Mouse (Mus musculus): ENCODE data around the gene Spc24. TPM values are rescaled to one million over a fixed set of nuclear protein-coding genes. Genes with fewer than 3 reads are reported as not detected.
"Not testable (repeated sequence)": the region's sequence is repeated elsewhere in the genome, so short reads cannot be mapped to it uniquely, and the experiment has no call there.

The Spc24 gene
- 1 to 10 TPM in 2 of 4 experiments, under 1 TPM in 2; 0.45 to 4.3 (median 2.1) TPM for total RNA-seq (2022)

DNA sequence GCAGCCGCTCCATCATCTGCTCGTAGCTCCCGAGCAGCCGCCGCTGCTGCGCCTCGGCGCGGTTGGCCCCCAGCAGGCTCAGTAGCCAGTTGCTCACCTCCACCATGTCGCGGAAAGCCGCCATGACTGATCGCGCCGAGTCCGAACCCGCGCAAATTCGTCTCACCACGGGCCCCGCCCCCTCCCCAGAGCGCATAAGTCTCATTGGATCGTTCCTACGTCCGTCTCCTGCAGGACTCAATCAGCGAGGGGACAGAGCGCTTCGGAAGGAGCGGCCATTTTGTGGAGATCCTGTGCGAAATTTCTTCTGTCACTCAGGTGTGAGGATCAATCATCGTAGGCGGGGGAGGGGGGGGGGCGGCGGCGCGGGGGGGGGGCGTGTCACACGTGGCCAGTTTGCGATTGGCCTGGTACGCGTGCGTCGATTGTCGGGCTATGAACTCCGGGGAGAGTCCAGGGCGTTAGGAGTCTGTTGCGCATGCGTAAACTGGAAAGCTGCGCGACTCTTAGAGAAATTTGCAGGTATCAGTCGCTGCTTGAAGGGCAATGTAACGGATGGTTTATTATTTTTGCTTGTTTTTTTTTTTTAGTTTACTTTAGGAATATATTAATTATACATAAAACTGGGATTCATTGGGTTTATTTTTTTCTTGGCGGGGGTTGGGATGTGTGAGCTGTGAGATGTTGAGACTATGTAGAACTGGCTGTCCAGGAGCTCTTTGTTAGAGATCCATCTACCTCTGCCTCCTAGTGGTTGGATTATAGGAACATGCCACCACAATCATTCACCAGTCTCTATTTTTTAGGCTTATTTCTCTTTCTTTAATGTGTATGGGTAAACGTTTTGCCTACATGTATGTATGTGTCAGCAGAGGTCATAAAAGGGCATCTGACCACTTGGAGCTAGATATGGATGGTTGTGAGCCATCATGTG is at the start of gene Spc24:
Spc24 (minus strand) TSS at position 149 of the 934 bp plus-strand sequence.
- peak; percentile 93 to 96 for DNase-seq (ENCODE audit: low spot score in 2 of 2)

DNA sequence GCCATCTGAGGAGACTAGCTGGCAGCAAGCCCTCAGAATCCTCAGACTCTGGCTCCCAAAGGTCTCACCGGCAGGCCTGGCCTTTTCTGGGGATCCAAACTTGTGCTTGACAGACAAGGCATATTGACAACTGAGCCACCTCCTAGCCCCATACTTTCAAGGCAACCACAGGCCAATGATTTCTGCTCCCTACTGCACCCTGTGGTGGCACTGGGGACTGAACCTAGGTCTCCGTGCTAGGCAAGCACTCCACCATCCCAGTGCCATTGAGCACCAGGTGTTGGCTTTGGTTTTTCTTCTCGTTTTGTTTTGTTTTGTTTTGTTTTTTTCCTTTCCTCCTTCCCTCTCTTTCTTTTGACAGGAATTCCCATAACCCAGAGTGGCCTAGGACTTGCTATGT is 48.5 kb upstream of the Spc24 start:
- DNase-seq (ENCODE audit: low spot score in 2 of 2) = no peak

DNA sequence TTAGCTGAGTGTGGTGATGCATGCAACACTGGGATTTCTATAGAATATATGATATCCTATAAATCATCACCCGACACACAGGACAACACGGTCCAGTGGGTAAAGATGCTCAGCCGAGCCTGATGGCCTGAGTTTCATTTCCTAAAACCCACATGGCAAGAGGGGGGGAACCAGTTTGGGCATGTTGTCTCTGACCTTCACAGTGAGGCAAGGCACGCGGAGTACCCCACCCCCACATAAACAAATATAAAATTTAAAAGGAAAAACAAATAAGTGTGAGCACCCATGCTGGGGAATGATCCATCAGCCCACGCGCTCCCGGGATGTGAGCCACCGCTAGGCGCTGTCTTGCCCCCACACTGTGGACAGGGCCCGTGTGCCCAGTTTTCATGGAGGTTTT is 46.9 kb upstream of the Spc24 start:
- DNase-seq (ENCODE audit: low spot score in 2 of 2) = no peak

DNA sequence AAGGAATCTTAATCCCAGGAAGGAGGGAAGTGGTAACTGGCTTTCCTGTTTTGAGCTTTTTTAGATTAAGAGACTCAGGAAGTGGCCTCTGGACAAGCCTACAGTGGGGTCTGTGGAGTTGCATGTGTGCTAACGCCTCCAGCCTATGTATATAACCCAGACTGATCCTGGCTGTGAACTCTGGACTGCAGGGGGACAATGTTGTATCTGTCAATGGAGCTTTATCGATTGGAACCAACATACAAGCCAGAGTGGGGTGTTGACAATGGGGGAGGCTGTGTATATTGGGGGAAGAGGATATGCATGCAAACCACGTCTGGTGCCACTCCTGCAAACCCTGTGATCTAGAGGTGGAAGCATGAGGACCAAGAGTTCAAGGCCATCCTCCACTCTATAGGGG is 46.3 kb upstream of the Spc24 start:
- no peak for DNase-seq (ENCODE audit: low spot score in 2 of 2)

DNA sequence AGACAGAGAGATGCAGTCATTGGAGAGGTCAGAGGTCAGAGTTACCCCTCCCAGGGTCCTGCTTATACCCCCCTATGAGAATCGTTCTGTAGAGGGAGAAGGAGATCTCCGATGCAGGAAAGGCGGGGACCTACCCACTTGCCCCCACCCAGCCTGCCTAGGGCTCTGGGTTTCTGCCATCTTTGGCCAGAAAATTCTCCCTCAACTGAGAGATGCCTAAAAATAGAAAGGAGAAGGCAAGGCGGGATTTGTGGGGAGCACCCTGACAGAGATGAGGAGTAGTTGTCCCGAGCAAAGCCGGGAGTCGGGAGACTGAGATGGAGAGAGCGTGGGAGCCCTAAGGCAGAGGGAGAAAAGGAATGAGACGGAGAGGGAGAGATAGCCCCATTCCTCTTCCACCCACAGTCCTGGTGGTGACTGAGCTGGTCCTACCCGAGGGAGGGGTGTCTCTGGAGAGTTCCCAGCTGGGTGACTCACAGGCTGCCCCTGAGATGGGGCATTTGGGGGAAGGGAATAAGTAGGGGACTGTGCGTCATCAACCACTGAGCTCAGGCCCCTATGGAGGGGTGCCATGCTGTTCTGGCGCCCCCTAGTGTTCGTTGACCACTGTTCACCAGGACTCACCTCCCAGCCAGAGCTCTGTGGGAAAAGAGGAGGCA is 44.0 kb upstream of the Spc24 start:
- peak; percentile 71 to 81 for DNase-seq (ENCODE audit: low spot score in 2 of 2)

DNA sequence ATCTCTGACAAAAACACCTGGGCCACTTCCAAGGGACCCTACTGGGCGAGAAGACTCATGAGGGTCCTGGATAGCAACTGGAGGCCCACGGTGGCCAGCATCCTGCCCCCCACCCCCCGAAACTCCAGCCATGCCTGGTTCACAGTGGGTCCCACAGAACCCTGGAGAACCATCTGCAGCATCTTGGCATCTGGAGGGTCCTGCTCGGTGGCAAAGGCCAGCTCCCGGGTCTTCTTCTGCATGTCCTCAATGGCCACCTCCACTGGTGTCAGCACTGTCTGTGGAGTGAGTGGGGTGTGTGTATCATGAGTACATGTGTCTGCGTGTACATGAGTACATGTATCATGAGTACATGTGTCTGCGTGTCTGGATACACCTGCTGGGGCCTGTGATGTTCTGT is 41.5 kb upstream of the Spc24 start:
- no peak for DNase-seq (ENCODE audit: low spot score in 2 of 2)

DNA sequence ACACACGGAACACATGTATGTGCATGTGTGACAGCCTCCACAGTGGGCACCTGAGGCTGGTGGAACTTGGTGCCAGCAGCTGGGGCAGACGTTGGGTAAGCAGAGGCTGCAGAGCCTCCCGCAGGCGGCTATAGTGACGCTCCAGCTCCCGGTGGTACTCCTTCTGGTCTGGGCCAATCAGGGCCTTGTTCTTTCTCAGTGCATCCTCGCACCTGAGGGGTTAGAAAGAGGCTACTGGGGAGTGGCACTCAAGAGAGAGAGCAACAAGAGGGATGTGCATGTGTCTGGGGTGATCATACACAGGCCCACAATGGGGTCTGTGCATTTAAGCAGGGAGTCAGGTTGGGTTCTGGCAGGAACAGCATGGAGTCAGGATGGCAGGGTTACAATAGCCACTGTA is 41.0 kb upstream of the Spc24 start:
- no peak for DNase-seq (ENCODE audit: low spot score in 2 of 2)

DNA sequence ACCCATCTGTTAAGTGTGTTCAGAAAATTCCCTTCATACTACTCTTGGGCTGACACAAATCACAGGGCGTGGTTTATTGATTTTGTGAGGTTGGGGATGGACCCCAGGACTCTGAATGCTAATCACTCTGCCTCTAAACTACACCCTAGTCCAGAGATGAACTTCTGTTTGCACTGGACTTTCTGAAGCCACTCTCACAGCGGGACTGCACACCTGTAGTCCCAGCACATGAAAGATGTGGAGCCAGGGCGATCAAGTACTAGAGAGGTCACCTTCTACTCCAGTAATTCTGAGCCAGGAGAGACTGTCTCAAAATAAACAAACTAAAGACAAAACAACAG is 38.9 kb upstream of the Spc24 start:
- no peak for DNase-seq (ENCODE audit: low spot score in 2 of 2)

DNA sequence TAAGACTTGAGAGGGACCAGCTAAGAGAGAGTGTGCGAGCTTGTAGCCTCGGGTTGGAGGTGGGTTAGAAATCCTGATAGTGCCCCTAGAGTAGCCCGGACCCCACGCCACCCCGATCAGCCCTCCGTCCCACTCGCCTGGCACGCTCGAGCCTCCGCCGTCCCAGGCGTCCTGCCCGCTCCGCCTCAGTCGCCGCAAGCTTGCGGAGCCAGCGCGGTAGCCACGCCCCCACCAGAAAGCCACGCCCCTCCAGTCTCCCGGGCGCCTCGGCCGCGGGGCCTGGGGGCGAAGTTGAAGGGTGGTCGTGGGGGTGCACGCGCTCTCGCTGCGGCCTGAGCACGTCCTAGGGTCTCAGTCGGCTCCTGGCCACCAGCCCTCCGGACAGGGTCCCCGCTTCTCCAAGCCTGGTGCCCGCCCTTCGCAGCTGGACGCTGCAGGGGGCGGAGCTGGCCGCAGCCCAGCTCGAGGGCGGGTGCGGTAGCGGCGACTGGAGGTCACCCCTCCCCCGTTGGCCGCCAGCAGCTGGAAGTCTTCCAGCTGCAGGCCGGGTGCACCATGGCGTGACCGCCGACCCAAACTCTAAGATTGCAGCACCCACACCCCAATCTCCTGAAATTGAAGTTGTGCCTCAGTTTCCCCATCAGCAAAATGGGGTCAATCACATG is 38.4 kb upstream of the Spc24 start, which contains the start of gene Kank2:
Kank2 (minus strand) TSS at position 400 of the 665 bp plus-strand sequence.
- DNase-seq (ENCODE audit: low spot score in 2 of 2) = peak in 1 of 2 experiments; percentile 64

DNA sequence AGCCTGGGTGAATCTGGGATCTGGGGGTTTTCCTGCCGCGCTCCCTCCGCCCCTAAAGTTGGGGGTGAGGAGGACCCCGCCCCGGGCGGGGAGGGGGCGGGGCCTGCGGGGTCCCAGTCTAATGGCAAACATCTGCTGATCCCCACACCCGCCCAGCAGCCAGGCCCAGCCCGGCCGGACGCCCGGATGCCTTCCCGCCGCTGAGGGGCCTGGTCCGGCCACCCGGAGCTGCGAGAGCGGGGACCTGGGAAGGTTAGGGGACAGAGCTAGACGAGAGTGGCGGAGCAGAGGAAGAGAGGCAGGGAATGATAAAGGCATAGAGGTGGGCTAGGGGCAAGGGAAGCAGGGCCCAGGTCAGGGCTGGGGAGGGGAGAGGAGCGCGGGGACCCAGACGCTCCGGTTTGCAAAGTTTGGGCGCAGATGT is 37.8 kb upstream of the Spc24 start:
- DNase-seq (ENCODE audit: low spot score in 2 of 2) = no peak

DNA sequence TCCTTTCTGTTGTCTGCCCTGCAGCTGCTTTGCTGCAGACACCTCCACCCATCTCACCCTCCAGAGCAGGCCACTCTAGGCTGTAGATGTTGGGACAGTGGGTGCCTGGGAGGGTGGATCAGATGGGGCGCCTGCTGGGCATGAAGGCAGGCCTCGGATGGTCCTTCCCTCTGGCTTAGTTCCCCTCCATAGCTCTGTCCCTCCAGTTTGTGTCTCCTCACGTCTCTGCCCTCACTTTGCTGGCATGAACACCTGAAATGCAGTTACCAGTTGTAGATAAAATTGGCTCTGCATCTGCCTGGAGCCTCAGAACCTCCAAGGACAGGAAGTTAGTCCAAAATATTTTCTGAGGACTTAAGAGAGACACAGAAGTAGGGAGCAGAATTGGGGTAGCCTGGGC is 36.8 kb upstream of the Spc24 start:
- no peak for DNase-seq (ENCODE audit: low spot score in 2 of 2)

DNA sequence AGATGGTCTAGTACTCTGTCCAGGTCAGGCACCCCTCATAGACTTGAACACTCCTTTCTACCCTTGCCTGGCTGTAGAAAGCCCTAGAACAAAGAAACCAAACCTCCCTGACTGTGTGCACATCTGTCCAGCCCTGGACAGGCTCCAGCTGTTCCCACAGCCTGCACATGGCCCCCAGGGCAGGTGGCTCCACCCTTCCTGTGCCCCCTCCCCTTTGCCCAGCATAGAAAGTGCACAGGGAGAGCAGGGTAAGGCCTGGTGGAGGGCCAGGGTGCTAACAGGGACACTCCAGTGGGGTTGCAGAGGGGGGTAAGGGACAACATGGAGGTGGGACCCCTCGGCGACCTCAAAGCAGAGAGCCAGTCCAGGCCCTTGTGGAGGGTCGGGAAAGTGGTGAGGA is 36.2 kb upstream of the Spc24 start:
- no peak for DNase-seq (ENCODE audit: low spot score in 2 of 2)

DNA sequence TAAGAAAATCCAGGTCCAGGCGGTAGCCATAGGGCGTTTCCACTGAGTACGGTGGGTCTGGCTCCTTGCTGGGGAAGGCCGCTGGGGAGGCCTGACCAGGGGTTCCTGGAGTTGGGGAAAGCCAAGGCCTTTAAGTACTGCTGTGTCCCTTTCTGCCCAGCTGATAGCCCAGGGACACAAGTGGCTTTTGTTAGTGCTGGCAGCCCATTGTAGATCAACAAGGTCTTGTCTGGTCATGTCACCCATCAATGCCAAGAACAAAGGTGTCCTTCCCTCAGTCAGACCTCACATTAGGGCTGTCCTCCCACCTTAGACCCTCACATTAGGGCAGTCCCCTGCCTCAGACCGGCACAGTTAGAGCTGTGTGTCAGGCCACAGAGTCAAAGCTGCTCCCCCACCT is 35.5 kb upstream of the Spc24 start:
- DNase-seq (ENCODE audit: low spot score in 2 of 2) = no peak

DNA sequence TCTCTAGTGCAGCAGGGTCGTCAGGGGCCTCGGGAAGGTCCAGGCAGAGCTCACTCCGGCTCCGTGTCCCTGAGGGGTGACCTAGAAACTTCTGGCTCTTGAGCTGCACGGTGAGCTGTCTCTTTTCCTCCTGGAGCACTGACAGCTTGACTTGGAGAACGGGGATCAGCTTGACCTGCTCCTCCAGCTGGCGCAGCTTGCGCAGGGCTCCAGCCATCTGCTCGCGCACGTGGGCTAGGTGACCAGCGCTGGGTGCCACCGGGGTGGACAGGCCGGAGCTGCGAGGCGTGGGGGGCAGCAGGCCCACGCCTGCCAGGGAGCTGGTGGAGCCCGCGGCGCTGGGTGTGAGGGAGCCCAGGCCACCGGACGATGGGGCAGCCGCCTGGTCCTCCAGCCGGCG is 34.8 kb upstream of the Spc24 start:
- DNase-seq (ENCODE audit: low spot score in 2 of 2) = no peak

DNA sequence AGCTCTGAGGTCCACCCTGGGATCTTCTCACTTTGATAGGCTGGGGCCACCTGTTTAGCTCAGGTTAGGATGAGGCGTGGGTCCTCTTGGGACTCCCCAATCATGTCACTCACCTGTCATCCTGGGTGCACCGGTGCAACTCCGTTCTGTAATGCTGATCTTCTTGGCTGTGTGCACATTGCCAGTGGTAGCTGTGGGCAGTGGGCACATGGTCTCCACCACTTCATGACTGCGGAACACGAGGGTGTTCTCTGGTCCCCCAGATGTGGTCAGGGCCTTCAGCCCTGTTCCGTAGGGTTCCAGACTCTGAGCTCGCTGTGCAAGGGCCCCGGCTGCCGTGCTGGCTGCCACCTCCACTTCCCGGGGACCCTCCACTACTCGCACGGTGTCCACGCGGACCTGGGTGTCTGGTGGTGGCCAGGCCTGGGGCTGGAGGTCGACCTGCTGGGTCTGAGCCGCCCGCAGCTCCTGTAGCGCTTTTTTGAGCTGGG is 34.3 kb upstream of the Spc24 start:
- no peak for DNase-seq (ENCODE audit: low spot score in 2 of 2)

DNA sequence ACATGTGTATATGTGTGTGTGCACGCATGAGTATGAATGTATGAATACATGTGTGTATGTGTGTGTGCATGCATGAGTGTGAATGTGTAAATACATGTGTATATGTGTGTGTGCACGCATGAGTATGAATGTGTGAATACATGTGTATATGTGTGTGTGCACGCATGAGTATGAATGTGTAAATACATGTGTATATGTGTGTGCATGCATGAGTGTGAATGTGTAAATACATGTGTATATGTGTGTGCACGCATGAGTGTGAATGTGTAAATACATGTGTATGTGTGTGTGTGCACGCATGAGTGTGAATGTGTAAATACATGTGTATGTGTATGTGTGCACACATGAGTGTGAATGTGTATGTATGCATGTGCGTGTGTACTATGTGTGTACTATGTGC is 33.4 kb upstream of the Spc24 start:
- not testable (repeated sequence) for DNase-seq (ENCODE audit: low spot score in 2 of 2)

DNA sequence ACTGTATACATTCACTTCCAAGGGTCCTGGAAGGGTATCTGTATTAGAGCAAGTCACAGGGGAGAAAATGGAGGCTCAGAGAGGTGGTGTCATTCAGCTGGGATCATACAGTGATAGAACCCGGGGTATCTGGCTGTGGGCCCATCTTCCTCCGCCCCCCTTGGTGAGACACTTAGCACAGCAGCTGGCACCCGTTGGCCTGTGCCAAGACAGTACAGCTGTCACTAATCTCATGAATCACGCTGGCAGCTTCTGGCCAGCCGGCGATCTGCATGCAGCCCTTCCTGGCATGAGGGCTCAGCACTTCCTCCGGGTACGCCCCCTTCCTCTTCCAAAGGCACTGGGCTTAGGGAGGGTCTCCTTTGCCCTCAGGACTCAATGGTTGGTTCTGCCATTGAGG is 32.5 kb upstream of the Spc24 start:
- peak; percentile 75 to 76 for DNase-seq (ENCODE audit: low spot score in 2 of 2)

DNA sequence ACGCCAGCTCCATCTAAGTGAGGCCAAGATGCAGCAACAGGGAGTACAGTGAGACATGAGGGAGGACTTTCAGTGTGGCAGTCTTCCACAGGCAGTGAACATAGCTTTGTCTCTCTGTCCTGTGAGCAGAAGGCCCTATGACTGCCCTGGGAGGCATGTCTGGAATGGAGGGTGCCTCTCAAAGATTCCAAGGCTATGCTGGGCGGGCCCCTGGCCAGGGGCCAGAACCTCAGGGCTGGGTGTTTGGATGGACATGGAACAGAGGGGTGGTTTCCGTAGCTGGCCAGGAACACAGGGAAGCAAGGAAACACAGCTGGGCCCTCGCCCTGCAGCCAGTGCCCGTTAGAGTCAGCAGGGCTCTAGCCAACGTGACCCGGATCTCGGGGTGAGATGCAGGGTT is 31.8 kb upstream of the Spc24 start:
- no peak for DNase-seq (ENCODE audit: low spot score in 2 of 2)

DNA sequence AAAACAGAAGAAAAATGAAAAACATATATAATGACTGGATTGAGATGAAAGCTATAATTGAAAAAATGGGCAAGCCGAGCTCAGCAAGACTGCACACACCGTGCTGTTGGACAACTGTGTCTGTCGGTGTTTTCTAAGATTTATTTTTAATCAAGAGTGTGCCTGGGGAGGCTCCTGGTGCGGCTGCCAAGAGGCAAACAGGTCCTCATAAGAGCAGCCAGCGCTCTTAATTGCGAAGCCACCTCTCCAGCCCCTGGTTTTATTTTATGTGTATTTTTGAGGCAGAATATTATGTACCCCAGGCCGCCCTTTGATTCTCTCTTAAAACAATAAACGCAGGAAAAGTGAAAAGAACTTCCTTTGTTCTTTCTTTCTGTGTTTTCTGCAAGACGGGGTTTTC is 28.1 kb upstream of the Spc24 start:
- DNase-seq (ENCODE audit: low spot score in 2 of 2) = no peak

DNA sequence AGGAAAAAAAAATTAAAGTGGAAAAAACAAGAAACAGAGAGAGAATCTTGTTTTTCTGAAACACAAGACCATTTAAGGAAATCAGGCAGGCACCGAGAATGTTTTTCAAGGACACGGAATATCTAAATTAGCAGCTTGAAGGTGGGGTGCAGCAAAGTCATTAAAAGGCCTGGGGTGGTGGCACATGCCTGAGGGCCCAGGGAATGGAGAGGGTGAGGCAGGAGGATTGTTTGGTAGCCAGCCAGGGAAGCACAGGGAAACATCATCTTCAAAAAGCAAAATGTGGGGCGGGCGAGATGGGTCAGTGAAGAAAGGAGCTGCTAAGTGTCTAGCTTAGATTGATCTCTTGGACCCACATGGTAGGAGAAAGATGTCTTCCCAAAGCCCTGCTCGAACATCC is 27.6 kb upstream of the Spc24 start:
- no peak for DNase-seq (ENCODE audit: low spot score in 2 of 2)

DNA sequence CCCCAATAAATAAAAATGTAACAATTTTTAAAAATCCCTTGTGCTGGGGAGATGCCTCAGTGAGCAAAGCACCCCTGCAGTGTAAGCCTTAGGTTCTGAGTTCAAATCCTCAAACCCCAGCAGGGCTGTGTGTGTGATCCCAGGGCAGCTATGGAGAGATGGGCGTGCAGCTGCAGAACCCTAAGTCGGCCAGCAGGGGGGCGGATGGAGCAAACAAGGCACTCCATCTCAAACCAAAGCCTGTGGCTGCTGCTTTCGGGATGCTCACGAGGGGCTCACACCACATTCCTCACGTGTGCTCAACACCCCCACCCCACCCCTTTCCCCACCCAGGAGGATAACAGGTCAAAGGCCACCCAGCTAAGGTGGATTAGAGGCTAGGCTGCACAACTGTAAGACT is 26.8 kb upstream of the Spc24 start:
- DNase-seq (ENCODE audit: low spot score in 2 of 2) = peak in 1 of 2 experiments; percentile 52

DNA sequence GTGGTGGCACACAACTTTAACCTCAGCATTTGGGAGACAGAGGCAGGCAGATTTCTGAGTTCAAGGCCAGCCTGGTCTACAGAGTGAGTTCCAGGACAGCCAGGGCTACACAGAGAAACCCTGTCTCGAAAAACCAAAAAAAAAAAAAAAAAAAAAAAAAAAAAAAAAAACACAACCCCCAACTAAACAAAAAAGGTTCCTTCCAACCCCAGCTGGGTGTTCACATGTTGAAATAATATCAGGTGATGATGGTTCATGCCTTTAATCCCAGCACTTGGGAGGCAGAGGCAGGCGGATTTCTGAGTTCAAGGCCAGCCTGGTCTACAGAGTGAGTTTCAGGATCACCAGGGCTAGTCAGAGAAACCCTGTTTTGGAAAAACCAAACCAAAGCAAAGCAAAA is 26.2 kb upstream of the Spc24 start:
- DNase-seq (ENCODE audit: low spot score in 2 of 2) = not testable (repeated sequence)

All from layer of hippocampus, adult 8-10 months (tissue).